Comparison of ENCODE assay signal across 8 mouse cellular contexts in genomic region chr6:47813257-47813878, GRCm38 (mm10). TPM values are rescaled to one million over a fixed set of nuclear protein-coding genes. Genes with fewer than 3 reads are reported as not detected.
DNase-seq lines count a peak whose midpoint lies in the region; ATAC-seq and TF ChIP-seq lines count a peak whose summit lies in the region.

Pdia4 (minus strand) TSS chr6:47813430.

- TF ChIP-seq EP300 in CH12.LX (IDR thresholded peaks at IDR 0.05; ENCODE audit: low read length): no peak

- no peaks in the 10 kb centered on the region for H3K27me3 ChIP-seq in CH12.LX (replicated peaks)
- H3K27me3 ChIP-seq in forebrain, embryonic 11.5 days (ENCODE audit: control insufficient read depth, insufficient read depth, low read length): no peaks in the 10 kb centered on the region
- no peaks in the 10 kb centered on the region for H3K27me3 ChIP-seq in heart, embryonic 16.5 days (ENCODE audit: control insufficient read depth, insufficient read depth, low read length)
- no peaks in the 10 kb centered on the region for H3K27me3 ChIP-seq in liver, embryonic 15.5 days
- H3K27me3 ChIP-seq in neural tube, embryonic 12.5 days (replicated peaks): no peaks in the 10 kb centered on the region

- peaks cover 46% of the 10 kb centered on the region for H3K79me2 ChIP-seq in CH12.LX (replicated peaks; ENCODE audit: control insufficient read depth, extremely low read depth, insufficient read depth, poor library complexity, severe bottlenecking)

- WGBS in forebrain, embryonic 11.5 days: under 1% methylated on average over 44 of the region's 44 CpGs
- under 1% methylated on average over 44 of the region's 44 CpGs for WGBS in heart, embryonic 16.5 days
- under 1% methylated on average over 44 of the region's 44 CpGs for WGBS in liver, embryonic 15.5 days (ENCODE audit: insufficient replicate concordance)
- under 1% methylated on average over 43 of the region's 44 CpGs for WGBS in neural tube, embryonic 12.5 days

- DNase-seq in CH12.LX (ENCODE audit: extremely low read depth): peak; percentile 99
- DNase-seq in c-Kit-positive CD71-positive TER-119-negative erythroid progenitor cells, embryonic 14.5 days (ENCODE audit: low read depth): peak; percentile 96
- DNase-seq in forebrain, embryonic 11.5 days (ENCODE audit: low spot score): peak; percentile 99
- peak; percentile 99 for DNase-seq in kidney, postnatal 36 days
- peak; percentile 98 for DNase-seq in telencephalon, adult 2 months (ENCODE audit: low read depth, low spot score)

- peak within 1 kb of the TSS; percentile 98 for H3K9ac ChIP-seq in CH12.LX (ENCODE audit: insufficient read depth, low read depth)
- H3K9ac ChIP-seq in forebrain, embryonic 11.5 days (ENCODE audit: low read length): peak within 1 kb of the TSS; percentile 94
- peak within 1 kb of the TSS; percentile 77 for H3K9ac ChIP-seq in heart, embryonic 16.5 days (ENCODE audit: low read length)
- peak within 1 kb of the TSS; percentile 70 for H3K9ac ChIP-seq in liver, embryonic 15.5 days
- H3K9ac ChIP-seq in neural tube, embryonic 12.5 days: peak within 1 kb of the TSS; percentile 92

- H3K4me2 ChIP-seq in CH12.LX (ENCODE audit: insufficient read depth, low read depth, poor library complexity, severe bottlenecking): peak within 1 kb of the TSS; percentile 100
- peak within 1 kb of the TSS; percentile 54 for H3K4me2 ChIP-seq in forebrain, embryonic 11.5 days (ENCODE audit: low read depth, low read length, severe bottlenecking)
- H3K4me2 ChIP-seq in heart, embryonic 16.5 days (ENCODE audit: low read depth, low read length): peak within 1 kb of the TSS; percentile 76
- H3K4me2 ChIP-seq in liver, embryonic 15.5 days: peak within 1 kb of the TSS; percentile 92
- H3K4me2 ChIP-seq in neural tube, embryonic 12.5 days (replicated peaks): peak within 1 kb of the TSS; percentile 72

- peak; percentile 85 for TF ChIP-seq POLR2A in CH12.LX (IDR thresholded peaks at IDR 0.05; ENCODE audit: low read depth, low read length)

- no peak for TF ChIP-seq CTCF in CH12.LX (conservative IDR thresholded peaks at IDR 0.05 in 1 of 2, IDR thresholded peaks at IDR 0.05 in 1 of 2; ENCODE audit: low read depth in 2 of 2, low read length in 2 of 2)

- peaks cover 9 to 20% of the 10 kb centered on the region in 2 experiments for H3K4me1 ChIP-seq in CH12.LX (ENCODE audit: control insufficient read depth in 1 of 2, insufficient read depth in 2 of 2)
- H3K4me1 ChIP-seq in forebrain, embryonic 11.5 days (replicated peaks; ENCODE audit: control insufficient read depth, insufficient read depth, low read length): peaks cover 8% of the 10 kb centered on the region; the same call in 1 of the 2 replicates
- H3K4me1 ChIP-seq in heart, embryonic 16.5 days (ENCODE audit: control insufficient read depth, insufficient read depth, low read length): peaks cover 18% of the 10 kb centered on the region
- H3K4me1 ChIP-seq in liver, embryonic 15.5 days (replicated peaks): peaks cover 42% of the 10 kb centered on the region
- H3K4me1 ChIP-seq in neural tube, embryonic 12.5 days: peaks cover 29% of the 10 kb centered on the region

- ATAC-seq in forebrain, embryonic 11.5 days (replicated peaks; ENCODE audit: low FRiP score): peak; percentile 100
- peak; percentile 98 for ATAC-seq in heart, embryonic 16.5 days (replicated peaks; ENCODE audit: extremely low read depth, insufficient read depth, low FRiP score)
- peak; percentile 96 for ATAC-seq in liver, embryonic 15.5 days (ENCODE audit: insufficient read depth)
- ATAC-seq in neural tube, embryonic 12.5 days (ENCODE audit: low FRiP score, low read depth): peak; percentile 99

- H3K4me3 ChIP-seq in CH12.LX (replicated peaks in 1 of 3; ENCODE audit: low read depth in 2 of 3, low read length in 2 of 3, poor library complexity in 1 of 3): peak within 1 kb of the TSS; percentile 69 to 97 (median 91)
- H3K4me3 ChIP-seq in forebrain, embryonic 11.5 days (ENCODE audit: low read depth, low read length): peak within 1 kb of the TSS; percentile 84
- H3K4me3 ChIP-seq in heart, embryonic 16.5 days (ENCODE audit: low read length): peak within 1 kb of the TSS; percentile 68
- H3K4me3 ChIP-seq in liver, embryonic 15.5 days (replicated peaks): peak within 1 kb of the TSS; percentile 76
- peak within 1 kb of the TSS; percentile 76 for H3K4me3 ChIP-seq in neural tube, embryonic 12.5 days

- no peaks in the 10 kb centered on the region for H3K36me3 ChIP-seq in CH12.LX (replicated peaks in 1 of 2; ENCODE audit: control insufficient read depth in 1 of 2, insufficient read depth in 1 of 2, low read length in 1 of 2)
- H3K36me3 ChIP-seq in forebrain, embryonic 11.5 days (ENCODE audit: control insufficient read depth, insufficient read depth, low read length): no peaks in the 10 kb centered on the region
- no peaks in the 10 kb centered on the region for H3K36me3 ChIP-seq in heart, embryonic 16.5 days (ENCODE audit: control insufficient read depth, insufficient read depth)
- no peaks in the 10 kb centered on the region for H3K36me3 ChIP-seq in liver, embryonic 15.5 days (replicated peaks)
- H3K36me3 ChIP-seq in neural tube, embryonic 12.5 days: peaks cover 7% of the 10 kb centered on the region

- dilution Hi-C loops in CH12.LX (cut with MboI; ENCODE audit: extremely low pct_ligation_motif_present, extremely low pct_unique_long_range_greater_than_20kb, low sequenced_read_pairs): no loop called here

- H3K27ac ChIP-seq in CH12.LX (ENCODE audit: insufficient read depth, low read depth): peak within 1 kb of the TSS; percentile 75
- peak within 1 kb of the TSS; percentile 92 for H3K27ac ChIP-seq in forebrain, embryonic 11.5 days (ENCODE audit: low read depth, low read length)
- peak within 1 kb of the TSS; percentile 88 for H3K27ac ChIP-seq in heart, embryonic 16.5 days (ENCODE audit: low read length)
- H3K27ac ChIP-seq in liver, embryonic 15.5 days (replicated peaks): peak within 1 kb of the TSS; percentile 89
- H3K27ac ChIP-seq in neural tube, embryonic 12.5 days: peak within 1 kb of the TSS; percentile 89

- in situ Hi-C loops in CH12.LX (cut with MboI; ENCODE audit: low pct_ligation_motif_present, low pct_unique_long_range_greater_than_20kb, low sequenced_read_pairs): no loop called here

- no peak for TF ChIP-seq RAD21 in CH12.LX (IDR thresholded peaks at IDR 0.05; ENCODE audit: low read depth, low read length)

- H3K9me3 ChIP-seq in CH12.LX (replicated peaks; ENCODE audit: low read length): no peaks in the 10 kb centered on the region
- no peaks in the 10 kb centered on the region for H3K9me3 ChIP-seq in forebrain, embryonic 11.5 days (ENCODE audit: control insufficient read depth, low read length)
- no peaks in the 10 kb centered on the region for H3K9me3 ChIP-seq in heart, embryonic 16.5 days (replicated peaks; ENCODE audit: control insufficient read depth, low read length)
- no peaks in the 10 kb centered on the region for H3K9me3 ChIP-seq in liver, embryonic 15.5 days (replicated peaks)
- H3K9me3 ChIP-seq in neural tube, embryonic 12.5 days: no peaks in the 10 kb centered on the region

TF ChIP-seq in CH12.LX, 34 proteins besides CTCF, POLR2A, EP300 and RAD21 (continues in another document):
- TF ChIP-seq MXI1 (IDR thresholded peaks at IDR 0.05; ENCODE audit: low read depth, low read length): peak; percentile 98
- no peak for TF ChIP-seq PAX5 (IDR thresholded peaks at IDR 0.05; ENCODE audit: low read length)
- TF ChIP-seq POLR2AphosphoS2 (IDR thresholded peaks at IDR 0.05; ENCODE audit: low read depth, low read length): peak; percentile 90
- TF ChIP-seq ZNF384 (IDR thresholded peaks at IDR 0.05; ENCODE audit: low read depth, low read length): no peak
- TF ChIP-seq TCF12 (IDR thresholded peaks at IDR 0.05; ENCODE audit: low read depth, low read length): peak; percentile 80
- no peak for TF ChIP-seq MAFK (IDR thresholded peaks at IDR 0.05; ENCODE audit: insufficient replicate concordance, low read length)
- TF ChIP-seq UBTF (IDR thresholded peaks at IDR 0.05; ENCODE audit: low read depth, low read length): peak; percentile 85
- TF ChIP-seq MAZ (IDR thresholded peaks at IDR 0.05; ENCODE audit: low read depth, low read length): peak; percentile 81; the same call in 1 of the 2 replicates
- 0 out of 2 replicates have a peak, but pooled peaks have one; percentile 51 for TF ChIP-seq KAT2A (IDR thresholded peaks at IDR 0.05; ENCODE audit: insufficient replicate concordance, low read length)
- peak; percentile 66 for TF ChIP-seq NRF1 (IDR thresholded peaks at IDR 0.05; ENCODE audit: low read depth, low read length)
- TF ChIP-seq HCFC1 (IDR thresholded peaks at IDR 0.05; ENCODE audit: low read depth, low read length): peak; percentile 59
- TF ChIP-seq NELFE (IDR thresholded peaks at IDR 0.05; ENCODE audit: low read depth, low read length): peak; percentile 88
- TF ChIP-seq IRF4 (IDR thresholded peaks at IDR 0.05; ENCODE audit: low read depth, low read length): peak; percentile 50; the same call in 1 of the 2 replicates
- no peak for TF ChIP-seq E2F4 (IDR thresholded peaks at IDR 0.05; ENCODE audit: insufficient replicate concordance, low read depth, low read length)
- TF ChIP-seq JUND (conservative IDR thresholded peaks at IDR 0.05; ENCODE audit: low read depth, low read length): no peak
- TF ChIP-seq USF1 (IDR thresholded peaks at IDR 0.05; ENCODE audit: low read depth, low read length): peak; percentile 14; the same call in 1 of the 2 replicates
- peak; percentile 88 for TF ChIP-seq TBP (conservative IDR thresholded peaks at IDR 0.05; ENCODE audit: low read depth, low read length)
- peak; percentile 100 for TF ChIP-seq MYC (IDR thresholded peaks at IDR 0.05; ENCODE audit: low read depth, low read length)
- TF ChIP-seq ZKSCAN1 (IDR thresholded peaks at IDR 0.05; ENCODE audit: borderline replicate concordance, low read depth, low read length): no peak
- TF ChIP-seq ELF1 (IDR thresholded peaks at IDR 0.05; ENCODE audit: low read depth, low read length): peak; percentile 81
- TF ChIP-seq USF2 (conservative IDR thresholded peaks at IDR 0.05; ENCODE audit: low read depth, low read length): no peak
- TF ChIP-seq RCOR1 (conservative IDR thresholded peaks at IDR 0.05; ENCODE audit: low read depth, low read length): no peak; the same call in 1 of the 2 replicates
- TF ChIP-seq MAX (IDR thresholded peaks at IDR 0.05; ENCODE audit: low read length): peak; percentile 99
- no peak for TF ChIP-seq ZC3H11A (IDR thresholded peaks at IDR 0.05; ENCODE audit: low read depth, low read length)

RNA-seq across cellular contexts. Expression of gene Pdia4, which starts in this region (rescaled TPM):
- total RNA-seq in CH12.LX (2012; rRNA removed) (186 and 259 TPM in 2 replicates), CH12.LX (2014; rRNA removed) (239 and 242 TPM in 2 replicates)
- polyA plus RNA-seq in CH12.LX (2012; ENCODE audit: insufficient read length, low read depth): 204 and 205 TPM in 2 replicates
- 252 and 255 TPM in 2 replicates for polyA plus RNA-seq in forebrain, embryonic 11.5 days (2014; fragmentation: Nextera tagmentation; extraction: Ambion mirVana)
- polyA plus RNA-seq in heart, embryonic 16.5 days (2015; fragmentation: Nextera tagmentation; extraction: Ambion mirVana): 139 and 153 TPM in 2 replicates
- polyA plus RNA-seq in liver, embryonic 15.5 days (2015; fragmentation: Nextera tagmentation; extraction: Ambion mirVana): 115 and 123 TPM in 2 replicates
- 196 and 221 TPM in 2 replicates for polyA plus RNA-seq in neural tube, embryonic 12.5 days (2016; fragmentation: Nextera tagmentation; extraction: Ambion mirVana)

Comparison
In these comparisons a context has a peak if more than half of its experiments do, and no peak if none do; other contexts are left out.
1. Peak in every context shown above with its lines: DNase-seq, ATAC-seq, H3K4me3 ChIP-seq and H3K27ac ChIP-seq.